Mouse (Mus musculus) hindbrain, embryonic 11.5 days (tissue): ENCODE data around the gene Hist1h4h. TPM values are rescaled to one million over a fixed set of nuclear protein-coding genes. Genes with fewer than 3 reads are reported as not detected.
A peak's percentile ranks its signal among the peaks of the same experiment; 100 is the strongest.
"Not testable (repeated sequence)": the region's sequence is repeated elsewhere in the genome, so short reads cannot be mapped to it uniquely, and the experiment has no call there.

Experiments
- ATAC-seq: fragments of 200-750 bp; cut with Nextera tagmentation; 2 replicates; pipeline ENCODE4 v1.8.0; 2017; ENCODE audit warnings: mild to moderate bottlenecking, moderate TSS enrichment, moderate library complexity; ENCODE audit not compliant: low FRiP score
- DNase-seq: peaks from one replicate; pipeline ENCODE4 v3.0.0-alpha.2; 2015; ENCODE audit warnings: low spot score
- H3K27ac ChIP-seq: fragments of 300-500 bp; sonication (generic); 2 replicates; pipeline ENCODE4 v1.5.1; 2014; ENCODE audit warnings: mild to moderate bottlenecking, low read depth, low read length
- H3K27me3 ChIP-seq: fragments of 300-500 bp; sonication (generic); 2 replicates; pipeline ENCODE4 v1.6.1; 2014; ENCODE audit warnings: mild to moderate bottlenecking, low read length, moderate library complexity, mixed read lengths; ENCODE audit not compliant: control insufficient read depth, insufficient read depth
- H3K36me3 ChIP-seq: fragments of 300-500 bp; sonication (generic); 2 replicates; pipeline ENCODE4 v1.6.1; 2014; ENCODE audit warnings: mild to moderate bottlenecking, low read length, moderate library complexity, mixed read lengths; ENCODE audit not compliant: control insufficient read depth, insufficient read depth
- H3K4me1 ChIP-seq: fragments of 300-500 bp; sonication (generic); replicated peaks from 2 replicates; pipeline ENCODE4 v1.6.1; 2014; ENCODE audit warnings: low read length, mixed read lengths; ENCODE audit not compliant: control insufficient read depth, insufficient read depth
- H3K4me2 ChIP-seq: fragments of 300-500 bp; sonication (generic); replicated peaks from 2 replicates; pipeline ENCODE4 v1.6.1; 2014; ENCODE audit warnings: mild to moderate bottlenecking, low read depth, low read length
- H3K4me3 ChIP-seq: fragments of 300-500 bp; sonication (generic); 2 replicates; pipeline ENCODE4 v1.5.1; 2014; ENCODE audit warnings: low read depth, low read length
- H3K9ac ChIP-seq: fragments of 300-500 bp; sonication (generic); 2 replicates; pipeline ENCODE4 v1.6.1; 2014; ENCODE audit warnings: low read depth, low read length
- H3K9me3 ChIP-seq: fragments of 300-500 bp; sonication (generic); 2 replicates; pipeline ENCODE4 v1.6.1; 2016; ENCODE audit warnings: low read length; ENCODE audit not compliant: control insufficient read depth
- WGBS: fragments of 180-500 bp; shearing (Covaris S2); extraction: QIAGEN DNeasy Blood & Tissue Kit; methylation state at CpG from one replicate; pipeline ENCODE4 v1.1.7; 2014; 5-methylcytosine and 5-hydroxymethylcytosine counted together
- polyA plus RNA-seq: library from polyadenylated mRNA; unstranded; fragments of >200 nt; fragmentation: Nextera tagmentation; extraction: Ambion mirVana; gene quantifications from 2 replicates; pipeline ENCODE4 v1.2.1, GENCODE M21; 2014

Gene Hist1h4h
- polyA plus RNA-seq, 1 experiment from 2014 or later: 4.7 TPM

- peak; percentile 94 for ATAC-seq
- Histone ChIP-seq H3K36me3 (no peaks in the 10 kb centered on the region), H3K4me2 (peak within 1 kb of the TSS; percentile 67), H3K9ac (peak within 1 kb of the TSS; percentile 64), H3K27ac (peak within 1 kb of the TSS; percentile 86), H3K4me3 (peak within 1 kb of the TSS; percentile 40), H3K4me1 (no peaks in the 10 kb centered on the region), H3K9me3 (no peaks in the 10 kb centered on the region), H3K27me3 (no peaks in the 10 kb centered on the region)
- peak; percentile 88 for DNase-seq
- under 1% methylated on average over 14 of the region's 45 CpGs for WGBS
These were observed 13.3 kb downstream of the Hist1h4h start, which contains the start of gene Hist1h3f for GRCm38 (mm10) chr13:23543965-23544786. Gene Hist1h3f, plus strand, starts transcription at chr13:23544052.

- H3K27me3 ChIP-seq, H3K9me3 ChIP-seq, H3K4me1 ChIP-seq, DNase-seq, ATAC-seq, H3K27ac ChIP-seq, H3K36me3 ChIP-seq, H3K9ac ChIP-seq: not testable (repeated sequence)
- WGBS: 0% methylated on average over 3 of the region's 14 CpGs
- H3K4me2 ChIP-seq: peak overlapping the region; percentile 32; the same call in 1 of the 2 replicates
- peak overlapping the region; percentile 39 for H3K4me3 ChIP-seq
These were observed 13.9 kb downstream of the Hist1h4h start for GRCm38 (mm10) chr13:23544787-23545120.

GRCm38 (mm10) chr13:23546694-23547093, 15.8 kb downstream of the Hist1h4h start:
- Histone ChIP-seq H3K27me3 (no peaks in the 10 kb centered on the region), H3K36me3 (no peaks in the 10 kb centered on the region), H3K4me3 (no peak overlapping the region), H3K9me3 (no peaks in the 10 kb centered on the region), H3K27ac (no peak overlapping the region; the same call in 1 of the 2 replicates), H3K4me1 (no peaks in the 10 kb centered on the region), H3K4me2 (no peak overlapping the region), H3K9ac (no peak overlapping the region)
- 76% methylated on average over 5 of the region's 5 CpGs for WGBS
- DNase-seq: no peak
- ATAC-seq: no peak

- Histone ChIP-seq H3K4me2 (peak overlapping the region; percentile 43), H3K27me3 (no peaks in the 10 kb centered on the region), H3K4me3 (peak overlapping the region; percentile 34), H3K27ac (peak overlapping the region; percentile 84), H3K9ac (peak overlapping the region; percentile 58), H3K9me3 (no peaks in the 10 kb centered on the region), H3K36me3 (no peaks in the 10 kb centered on the region), H3K4me1 (no peaks in the 10 kb centered on the region)
- DNase-seq (peak; percentile 61), ATAC-seq (no peak)
- WGBS: 7% methylated on average over 3 of the region's 3 CpGs
These were observed 19.9 kb downstream of the Hist1h4h start for GRCm38 (mm10) chr13:23550761-23551145.

GRCm38 (mm10) chr13:23551146-23551834, 20.4 kb downstream of the Hist1h4h start, which contains the start of gene Hist1h4f:
Gene Hist1h4f, minus strand, starts transcription at chr13:23551648.
- WGBS: under 1% methylated on average over 46 of the region's 47 CpGs
- Histone ChIP-seq H3K4me3 (peak within 1 kb of the TSS; percentile 34), H3K4me2 (peak within 1 kb of the TSS; percentile 43), H3K9ac (peak within 1 kb of the TSS; percentile 58), H3K27ac (peak within 1 kb of the TSS; percentile 84)
- peak; percentile 94 for DNase-seq
- ATAC-seq: peak; percentile 86
- H3K36me3 ChIP-seq, H3K27me3 ChIP-seq, H3K9me3 ChIP-seq, H3K4me1 ChIP-seq: not testable (repeated sequence)

DNA sequence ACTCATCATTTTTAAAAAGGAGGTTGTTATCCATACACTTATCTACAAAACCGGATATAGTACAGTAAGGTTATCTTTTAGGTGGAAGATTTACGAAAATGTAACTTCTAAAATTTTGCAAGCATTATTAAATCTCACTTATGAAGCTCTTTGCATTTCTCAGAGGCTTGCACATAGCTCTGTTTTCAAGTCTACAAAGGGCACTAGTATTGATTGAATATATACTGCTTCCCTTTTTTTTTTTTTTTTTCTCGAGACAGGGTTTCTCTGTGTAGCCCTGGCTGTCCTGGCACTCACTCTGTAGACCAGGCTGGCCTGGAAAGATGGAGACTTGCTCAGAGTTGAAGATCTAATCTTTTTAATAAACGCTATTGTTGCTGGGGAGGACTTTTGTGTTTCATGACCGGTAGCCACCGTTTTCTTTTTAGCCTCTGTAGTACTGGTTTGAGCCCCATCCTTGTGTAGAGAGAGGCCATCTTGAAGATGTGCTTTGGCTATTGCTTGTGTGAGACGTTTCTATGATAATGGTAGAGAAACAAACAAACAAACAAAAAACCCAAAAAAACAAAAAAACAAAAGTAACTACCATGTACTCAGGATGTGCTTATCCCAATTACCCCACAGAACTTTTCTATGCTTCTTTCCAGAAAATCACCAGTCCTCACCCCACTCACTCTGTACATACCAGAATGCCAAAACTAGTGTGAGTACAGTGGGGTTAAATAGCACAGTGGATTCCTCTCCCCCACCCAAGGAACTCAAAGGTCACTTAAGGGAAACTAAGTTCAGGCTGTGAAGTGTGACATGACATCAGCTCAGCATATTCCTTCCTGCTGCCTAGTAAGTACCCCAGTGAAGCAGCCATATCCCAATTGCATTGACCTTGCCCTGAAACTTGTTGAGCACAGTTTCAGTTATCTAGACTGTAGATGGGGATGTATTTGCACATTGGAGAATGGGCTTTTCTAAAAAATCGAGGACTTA, 21.4 kb downstream of the Hist1h4h start:
- Histone ChIP-seq H3K9me3 (no peaks in the 10 kb centered on the region), H3K36me3 (no peaks in the 10 kb centered on the region), H3K4me3 (peak overlapping the region; percentile 34; the same call in 1 of the 2 replicates), H3K4me1 (no peaks in the 10 kb centered on the region), H3K4me2 (peak overlapping the region; percentile 43), H3K9ac (no peak overlapping the region), H3K27me3 (no peaks in the 10 kb centered on the region), H3K27ac (peak overlapping the region; percentile 84)
- ATAC-seq (no peak), DNase-seq (no peak)
- WGBS: 55% methylated on average over 8 of the region's 8 CpGs

DNA sequence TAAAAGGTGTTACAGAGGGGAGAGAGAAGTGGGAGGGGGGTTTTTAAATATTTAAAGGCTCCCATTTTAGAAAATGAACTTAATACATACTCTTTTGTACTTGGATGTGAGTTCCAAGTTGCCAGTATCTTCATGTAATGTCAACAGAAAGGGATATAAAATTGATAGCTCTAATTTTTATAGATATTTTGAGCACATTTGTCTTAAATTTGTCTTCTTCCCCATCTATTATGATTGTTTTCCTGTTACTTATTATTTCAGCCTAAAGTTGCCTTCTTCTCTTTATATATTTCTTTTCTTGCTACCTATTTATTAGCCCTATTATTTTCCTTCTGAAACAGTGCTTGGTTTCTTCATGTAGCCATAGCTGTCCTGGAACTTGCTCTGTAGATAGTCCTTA, 22.1 kb downstream of the Hist1h4h start, which contains the start of gene Hist1h1d:
Gene Hist1h1d (plus strand): TSS at position 301 of the 400 bp plus-strand sequence.
- H3K36me3 ChIP-seq: no peaks in the 10 kb centered on the region
- H3K27ac ChIP-seq: peak within 1 kb of the TSS; percentile 84
- no peaks in the 10 kb centered on the region for H3K9me3 ChIP-seq
- H3K9ac ChIP-seq: no peak within 1 kb of the TSS
- no peak within 1 kb of the TSS for H3K4me2 ChIP-seq
- no peaks in the 10 kb centered on the region for H3K4me1 ChIP-seq
- H3K27me3 ChIP-seq: no peaks in the 10 kb centered on the region
- ATAC-seq (no peak), DNase-seq (no peak)
- no peak within 1 kb of the TSS for H3K4me3 ChIP-seq

DNA sequence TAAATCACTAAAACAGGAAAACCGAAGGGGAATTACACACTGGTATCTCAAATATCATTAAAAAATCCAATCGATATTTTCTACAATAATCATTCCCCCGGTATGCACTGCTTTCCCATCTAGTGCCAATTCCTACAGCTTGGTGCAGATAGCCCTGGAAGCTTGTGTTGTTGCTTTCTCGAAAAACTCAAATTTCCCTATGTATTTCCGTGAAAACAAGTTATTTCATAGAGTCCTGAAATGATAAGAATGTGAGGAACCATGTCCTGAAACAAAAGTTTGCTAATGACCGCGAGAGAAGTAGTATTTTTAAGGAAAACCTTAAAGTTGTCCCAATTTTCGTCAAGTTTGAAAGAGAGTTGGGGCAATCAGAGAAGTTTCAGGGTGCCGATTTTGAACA, 23.5 kb downstream of the Hist1h4h start:
- Histone ChIP-seq H3K4me2 (peak overlapping the region; percentile 98), H3K4me1 (no peaks in the 10 kb centered on the region), H3K27ac (peak overlapping the region; percentile 97), H3K9me3 (no peaks in the 10 kb centered on the region), H3K27me3 (no peaks in the 10 kb centered on the region), H3K36me3 (no peaks in the 10 kb centered on the region), H3K4me3 (peak overlapping the region; percentile 57), H3K9ac (peak overlapping the region; percentile 90)
- ATAC-seq (no peak), DNase-seq (no peak)
- 26% methylated on average over 9 of the region's 9 CpGs for WGBS
